Mouse (Mus musculus) T-cell, adult 66 days (primary cell): Measurements from ENCODE around the gene Krtap5-5. TPM values are rescaled to one million over a fixed set of nuclear protein-coding genes. Genes with fewer than 3 reads are reported as not detected.

Experiments
- total RNA-seq, 2 experiments: library from RNA; stranded (reverse); gene quantifications; 3 replicates in 1 of 2; 4 replicates in 1 of 2; pipeline ENCODE4 v1.2.4; 2023

The Krtap5-5 gene
- total RNA-seq, result not detected

DNA sequence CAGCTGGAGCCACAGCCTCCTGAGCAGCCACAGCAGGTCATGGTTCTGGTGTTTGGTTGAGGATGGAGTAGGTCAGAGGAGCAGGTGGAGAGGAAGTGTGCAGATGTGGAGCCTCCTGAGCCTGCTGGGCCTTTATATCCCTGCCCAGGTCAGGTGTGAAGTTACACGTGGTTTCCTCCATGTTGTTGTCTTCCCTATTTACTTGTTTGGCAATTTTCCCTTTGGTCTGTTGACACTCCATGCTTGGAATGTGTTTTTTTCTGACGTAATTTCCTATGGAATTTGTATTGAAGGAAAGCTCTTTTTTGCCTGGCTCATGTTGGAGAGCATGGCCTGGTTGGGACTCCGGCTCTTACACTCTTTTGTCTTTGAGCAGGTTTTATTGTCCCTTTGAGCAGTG is at the start of gene Krtap5-5:
Krtap5-5 (minus strand) TSS at position 101 of the 400 bp plus-strand sequence.

DNA sequence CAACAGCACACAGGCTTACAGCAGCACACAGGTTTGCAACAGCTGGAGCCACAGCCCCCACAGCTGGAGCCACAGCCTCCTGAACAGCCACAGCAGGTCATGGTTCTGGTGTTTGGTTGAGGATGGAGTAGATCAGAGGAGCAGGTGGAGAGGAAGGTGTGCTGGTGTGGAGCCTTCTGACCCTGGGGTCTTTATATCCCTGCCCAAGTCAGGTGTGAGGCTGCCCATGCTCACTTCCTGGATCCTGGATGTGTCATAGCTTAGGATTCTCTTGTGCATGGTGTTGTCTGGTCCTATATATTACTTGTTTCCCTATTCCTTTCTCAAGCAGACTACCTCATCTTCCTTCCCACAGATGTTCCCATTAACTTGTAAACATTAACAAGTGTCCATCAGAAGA is 44.5 kb upstream of the Krtap5-5 start, which contains the start of gene Gm4559:
Gm4559 (minus strand) TSS at position 101 of the 400 bp plus-strand sequence.

DNA sequence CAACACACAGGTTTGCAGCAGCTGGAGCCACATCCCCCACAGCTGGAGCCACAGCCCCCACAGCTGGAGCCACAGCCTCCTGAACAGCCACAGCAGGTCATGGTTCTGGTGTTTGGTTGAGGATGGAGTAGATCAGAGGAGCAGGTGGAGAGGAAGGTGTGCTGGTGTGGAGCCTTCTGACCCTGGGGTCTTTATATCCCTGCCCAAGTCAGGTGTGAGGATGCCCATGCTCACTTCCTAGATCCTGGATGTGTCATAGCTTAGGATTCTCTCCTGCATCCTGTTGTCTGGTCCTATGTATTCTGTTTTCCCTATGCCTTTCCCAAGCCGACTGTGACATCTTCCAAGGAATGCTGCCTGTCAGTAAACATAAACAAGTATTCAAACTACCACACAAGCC is 28.5 kb upstream of the Krtap5-5 start, which contains the start of gene Gm2431:
Gm2431 (minus strand) TSS at position 101 of the 400 bp plus-strand sequence.

DNA sequence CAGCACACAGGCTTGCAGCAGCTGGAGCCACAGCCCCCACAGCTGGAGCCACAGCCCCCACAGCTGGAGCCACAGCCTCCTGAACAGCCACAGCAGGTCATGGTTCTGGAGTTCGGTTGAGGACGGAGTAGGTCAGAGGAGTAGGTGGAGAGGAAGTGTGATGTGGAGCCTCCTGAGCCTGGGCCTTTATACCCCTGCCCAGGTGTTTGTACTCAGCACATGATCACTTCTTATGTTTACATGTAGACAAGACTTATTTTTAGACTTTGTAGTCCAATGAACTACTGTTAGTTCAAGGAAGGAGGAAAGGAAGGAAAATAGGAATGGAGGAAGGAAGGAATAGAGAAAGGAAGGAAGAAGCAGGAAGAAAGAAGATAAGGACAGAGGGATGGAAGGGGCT is 11.2 kb upstream of the Krtap5-5 start, which contains the start of gene Gm40460:
Gm40460 (minus strand) TSS at position 101 of the 400 bp plus-strand sequence.

DNA sequence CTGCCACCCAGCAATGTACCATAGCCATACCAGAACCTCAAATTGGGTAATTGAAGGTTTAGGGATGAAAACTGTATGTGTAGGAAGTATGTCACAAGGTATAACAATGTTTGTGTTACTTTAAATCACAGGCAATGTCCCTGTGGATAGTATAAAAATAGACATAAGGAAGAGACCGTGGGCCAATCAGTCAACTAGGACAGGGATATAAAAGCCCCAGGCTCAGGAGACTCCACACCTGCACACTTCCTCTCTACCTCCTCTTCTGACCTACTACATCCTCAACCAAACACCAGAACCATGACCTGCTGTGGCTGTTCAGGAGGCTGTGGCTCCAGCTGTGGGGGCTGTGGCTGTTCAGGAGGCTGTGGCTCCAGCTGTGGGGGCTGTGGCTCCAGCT is 18.2 kb downstream of the Krtap5-5 start, which contains the start of gene Gm7579:
Gm7579 (plus strand) TSS at position 301 of the 400 bp plus-strand sequence.

DNA sequence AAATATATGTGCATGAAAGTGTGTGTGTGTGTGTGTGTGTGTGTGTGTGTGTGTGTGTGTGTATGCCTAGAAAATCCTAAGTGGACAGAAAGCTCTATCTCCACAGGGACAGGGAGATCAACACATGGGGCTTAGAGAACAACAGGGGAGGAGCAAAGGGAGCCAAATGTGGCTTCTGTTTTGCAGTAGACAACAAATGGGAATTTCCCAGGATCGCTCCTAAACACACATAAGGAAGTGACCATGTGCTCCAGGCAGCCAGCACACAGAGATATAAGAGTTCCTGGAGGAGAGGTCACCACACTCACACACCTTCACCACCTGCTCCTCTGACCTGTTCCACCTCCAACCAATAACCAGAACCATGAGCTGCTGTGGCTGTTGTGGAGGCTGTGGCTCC is 28.7 kb downstream of the Krtap5-5 start, which contains the start of gene Krtap5-3:
Krtap5-3 (plus strand) TSS at position 301 of the 400 bp plus-strand sequence.

DNA sequence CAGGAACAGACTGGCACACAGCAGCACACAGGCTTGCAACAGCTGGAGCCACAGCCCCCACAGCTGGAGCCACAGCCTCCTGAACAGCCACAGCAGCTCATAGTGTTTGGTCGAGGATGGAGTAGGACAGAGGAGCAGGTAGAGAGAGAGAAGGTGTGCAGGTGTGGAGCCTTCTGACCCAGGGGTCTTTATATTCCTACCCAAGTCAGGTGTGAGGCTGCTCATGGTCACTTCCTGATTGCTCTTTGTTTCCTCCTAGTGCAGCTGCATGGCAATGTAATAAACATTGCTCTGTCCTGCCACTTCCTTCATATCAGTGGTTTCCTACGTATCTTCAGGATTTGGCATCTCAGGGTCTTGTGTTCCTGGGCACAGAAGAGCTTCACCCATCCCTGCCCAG is 39.5 kb downstream of the Krtap5-5 start, which contains the start of gene Gm10153:
Gm10153 (minus strand) TSS at position 101 of the 400 bp plus-strand sequence.

Other genes with a start within 250 kb of the Krtap5-5 start
- 10 to 100 TPM; 51.1 to 64.6 TPM for gene Mob2, start 168.9 kb downstream of the Krtap5-5 start, total RNA-seq
- gene Dusp8, start 134.1 kb downstream of the Krtap5-5 start, total RNA-seq, result 1 to 10 TPM in 1 of 2 experiments, under 1 TPM in 1; 0.44 to 1.4 TPM
- gene Gm45618, start 109.2 kb downstream of the Krtap5-5 start, total RNA-seq, result not detected
- gene Gm39115, start 93.9 kb downstream of the Krtap5-5 start, total RNA-seq, result not detected
- not detected for gene Gm45337, start 85.4 kb downstream of the Krtap5-5 start, total RNA-seq
- not detected for gene Gm29735, start 72.9 kb downstream of the Krtap5-5 start, total RNA-seq
- not detected for gene Gm4553, start 64.2 kb downstream of the Krtap5-5 start, total RNA-seq
- not detected for gene Krtap5-2, start 54.0 kb downstream of the Krtap5-5 start, total RNA-seq
- gene Gm10153, start 39.6 kb downstream of the Krtap5-5 start, total RNA-seq, result not detected
- gene Krtap5-3, start 28.6 kb downstream of the Krtap5-5 start, total RNA-seq, result not detected
- gene Gm7579, start 18.1 kb downstream of the Krtap5-5 start, total RNA-seq, result not detected
- gene Gm40460, start 11.1 kb upstream of the Krtap5-5 start, total RNA-seq, result not detected
- not detected for gene Gm2431, start 28.4 kb upstream of the Krtap5-5 start, total RNA-seq
- gene Gm4559, start 44.4 kb upstream of the Krtap5-5 start, total RNA-seq, result not detected
- not detected for gene Krtap5-1, start 67.1 kb upstream of the Krtap5-5 start, total RNA-seq
- not detected for gene Krtap5-4, start 73.6 kb upstream of the Krtap5-5 start, total RNA-seq
- 10 to 100 TPM; 17.0 to 21.9 TPM for gene Ifitm10, start 143.8 kb upstream of the Krtap5-5 start, total RNA-seq
- 10 to 100 TPM in 1 of 2 experiments, 1 to 10 TPM in 1; 2.6 to 11.5 TPM for gene Gm49369, start 152.7 kb upstream of the Krtap5-5 start, total RNA-seq
- gene Ctsd, start 158.1 kb upstream of the Krtap5-5 start, total RNA-seq, result 100 to 1,000 TPM; 244 to 275 TPM
- gene Syt8, start 204.9 kb upstream of the Krtap5-5 start, total RNA-seq, result not detected
- gene Tnni2, start 211.8 kb upstream of the Krtap5-5 start, total RNA-seq, result not detected
- 100 to 1,000 TPM; 658 to 692 TPM for gene Lsp1, start 230.8 kb upstream of the Krtap5-5 start, total RNA-seq